Mouse (Mus musculus) kidney, postnatal 0 days (tissue): ENCODE data around the gene Cdk14. TPM values are rescaled to one million over a fixed set of nuclear protein-coding genes. Genes with fewer than 3 reads are reported as not detected.

Experiments
- ATAC-seq: fragments of 200-750 bp; cut with Nextera tagmentation; replicated peaks from 2 replicates; pipeline ENCODE4 v1.8.0; 2017; ENCODE audit warnings: low read depth, moderate number of reproducible peaks, moderate TSS enrichment, moderate library complexity; ENCODE audit not compliant: low FRiP score
- DNase-seq: peaks from one replicate; pipeline ENCODE4 v3.0.0-alpha.2; 2016; ENCODE audit warnings: low spot score
- H3K27ac ChIP-seq: fragments of 300-500 bp; sonication (generic); 2 replicates; pipeline ENCODE4 v1.5.1; 2014; ENCODE audit warnings: mild to moderate bottlenecking
- H3K27me3 ChIP-seq: fragments of 300-500 bp; sonication (generic); 2 replicates; pipeline ENCODE4 v1.6.1; 2014; ENCODE audit warnings: low read length, mixed read lengths; ENCODE audit not compliant: insufficient read depth
- H3K36me3 ChIP-seq: fragments of 300-500 bp; sonication (generic); 2 replicates; pipeline ENCODE4 v1.6.1; 2014; ENCODE audit warnings: low read length, mixed read lengths; ENCODE audit not compliant: insufficient read depth
- H3K4me1 ChIP-seq: fragments of 300-500 bp; sonication (generic); replicated peaks from 2 replicates; pipeline ENCODE4 v1.6.1; 2014; ENCODE audit warnings: antibody characterized with exemption, low read length, mixed read lengths; ENCODE audit not compliant: insufficient read depth
- H3K4me2 ChIP-seq: fragments of 300-500 bp; sonication (generic); 2 replicates; pipeline ENCODE4 v1.6.1; 2014; ENCODE audit warnings: mild to moderate bottlenecking, low read length, moderate library complexity, mixed read lengths
- H3K4me3 ChIP-seq: fragments of 300-500 bp; sonication (generic); replicated peaks from 2 replicates; pipeline ENCODE4 v1.5.1; 2014; ENCODE audit warnings: low read depth, low read length
- H3K9ac ChIP-seq: fragments of 300-500 bp; sonication (generic); 2 replicates; pipeline ENCODE4 v1.6.1; 2014; ENCODE audit warnings: low read depth, low read length
- H3K9me3 ChIP-seq: fragments of 300-500 bp; sonication (generic); replicated peaks from 2 replicates; pipeline ENCODE4 v1.6.1; 2016; ENCODE audit warnings: low read length, inconsistent platforms, mixed read lengths
- CTCF ChIP-seq: IDR thresholded peaks from 2 replicates; pipeline ENCODE4 v1.5.1; 2016; ENCODE audit warnings: antibody characterized with exemption, low read depth, mild to moderate bottlenecking, moderate library complexity
- WGBS: fragments of 180-500 bp; shearing (Covaris S2); extraction: QIAGEN DNeasy Blood & Tissue Kit; methylation state at CpG from one replicate; pipeline ENCODE4 v1.1.7; 2014; 5-methylcytosine and 5-hydroxymethylcytosine counted together
- polyA plus RNA-seq: library from polyadenylated mRNA; unstranded; fragments of >200 nt; fragmentation: Nextera tagmentation; extraction: Ambion mirVana; gene quantifications from 2 replicates; pipeline ENCODE4 v1.2.1, GENCODE M21; 2015

The Cdk14 gene
- polyA plus RNA-seq, 1 experiment from 2014 or later = 8.8 TPM

GRCm38 (mm10) chr5:5305286-5305685, 114.8 kb downstream of the Cdk14 start:
- Histone ChIP-seq H3K4me3 (no peak overlapping the region), H3K4me1 (no peaks in the 10 kb centered on the region), H3K4me2 (no peak overlapping the region), H3K27me3 (no peaks in the 10 kb centered on the region), H3K36me3 (no peaks in the 10 kb centered on the region), H3K9ac (no peak overlapping the region), H3K9me3 (no peaks in the 10 kb centered on the region), H3K27ac (no peak overlapping the region)
- WGBS = 93% methylated on average over 2 of the region's 2 CpGs
- no peak for TF ChIP-seq CTCF
- ATAC-seq = no peak
- DNase-seq = no peak

- Histone ChIP-seq H3K4me2 (no peak overlapping the region), H3K27me3 (no peaks in the 10 kb centered on the region), H3K4me1 (no peaks in the 10 kb centered on the region), H3K4me3 (no peak overlapping the region), H3K9ac (no peak overlapping the region), H3K9me3 (no peaks in the 10 kb centered on the region), H3K36me3 (no peaks in the 10 kb centered on the region), H3K27ac (no peak overlapping the region)
- DNase-seq (no peak), ATAC-seq (no peak)
- 90% methylated on average over 8 of the region's 8 CpGs for WGBS
- no peak for TF ChIP-seq CTCF
Measured at GRCm38 (mm10) chr5:5303102-5303670, 116.9 kb downstream of the Cdk14 start.

DNA sequence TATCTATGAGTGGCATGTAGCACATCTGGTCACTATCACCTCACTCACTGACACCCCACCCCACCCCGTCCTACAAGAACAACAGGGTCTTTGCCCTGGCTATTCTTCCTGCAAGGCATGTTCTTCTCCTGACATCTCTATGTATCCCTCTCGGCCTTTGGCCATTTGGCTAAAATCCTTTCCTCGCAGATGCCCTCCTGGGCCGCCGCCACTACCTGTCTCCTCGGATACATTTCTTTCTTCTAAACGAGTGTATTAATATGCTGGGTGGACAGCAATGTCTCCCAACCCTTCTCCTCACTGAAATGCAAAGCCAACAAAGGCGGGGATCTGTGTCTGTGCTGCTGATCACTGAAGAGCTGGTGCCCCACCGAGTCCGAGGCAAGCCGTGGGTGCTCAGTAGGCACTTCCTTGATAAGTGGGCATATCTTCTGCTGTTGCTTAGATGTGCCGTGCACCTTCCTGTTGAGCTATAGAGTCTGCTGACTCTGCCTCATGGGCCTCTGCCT, 118.5 kb downstream of the Cdk14 start:
- no peaks in the 10 kb centered on the region for H3K9me3 ChIP-seq
- ATAC-seq = no peak
- no peak for TF ChIP-seq CTCF
- no peaks in the 10 kb centered on the region for H3K27me3 ChIP-seq
- no peaks in the 10 kb centered on the region for H3K4me1 ChIP-seq
- no peak overlapping the region for H3K27ac ChIP-seq
- H3K4me3 ChIP-seq = no peak overlapping the region
- no peak overlapping the region for H3K9ac ChIP-seq
- 90% methylated on average over 12 of the region's 12 CpGs for WGBS
- no peaks in the 10 kb centered on the region for H3K36me3 ChIP-seq
- no peak for DNase-seq
- no peak overlapping the region for H3K4me2 ChIP-seq

DNA sequence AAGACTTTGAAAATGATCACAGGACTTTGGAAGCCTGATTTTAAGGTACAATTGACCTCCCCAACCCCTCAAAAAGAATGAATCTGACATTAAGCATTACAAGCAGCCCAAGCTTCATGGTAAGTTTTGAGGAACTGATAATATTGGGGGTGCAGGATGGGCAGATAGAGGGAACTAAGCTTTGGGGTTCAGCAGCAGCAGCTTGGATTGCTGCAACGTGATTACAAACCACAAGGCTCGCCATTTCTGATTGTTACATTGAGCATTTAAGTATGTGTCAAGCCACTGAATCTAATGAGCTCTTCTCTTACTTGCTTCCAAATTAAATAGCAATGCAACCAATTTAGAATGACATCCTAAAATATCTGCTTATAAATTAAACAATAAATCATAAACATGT, 119.1 kb downstream of the Cdk14 start:
- H3K27ac ChIP-seq = no peak overlapping the region
- no peaks in the 10 kb centered on the region for H3K27me3 ChIP-seq
- H3K4me3 ChIP-seq = no peak overlapping the region
- ATAC-seq (no peak), DNase-seq (no peak)
- no peaks in the 10 kb centered on the region for H3K36me3 ChIP-seq
- H3K9ac ChIP-seq = no peak overlapping the region
- H3K4me2 ChIP-seq = no peak overlapping the region
- H3K9me3 ChIP-seq = no peaks in the 10 kb centered on the region
- TF ChIP-seq CTCF = no peak
- H3K4me1 ChIP-seq = no peaks in the 10 kb centered on the region
- 86% methylated on average over 2 of the region's 2 CpGs for WGBS

DNA sequence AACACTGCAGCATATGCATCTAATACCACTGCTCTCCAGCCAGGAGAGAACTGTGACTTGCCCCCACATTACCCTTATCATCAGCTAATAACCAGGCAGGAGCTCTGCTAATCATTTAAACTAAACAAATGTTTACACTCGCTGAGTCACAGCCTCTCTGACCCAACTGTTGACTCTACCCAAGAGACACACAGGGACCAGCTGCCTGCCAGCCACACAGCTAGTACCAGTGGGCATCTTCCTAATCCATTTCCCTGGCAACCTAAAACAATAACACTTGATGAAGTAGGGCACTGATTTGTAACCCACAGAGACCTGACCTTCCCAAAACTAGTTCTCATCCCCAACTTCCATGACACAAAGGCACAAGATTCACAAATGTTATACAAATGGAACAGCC, 119.8 kb downstream of the Cdk14 start:
- Histone ChIP-seq H3K27ac (no peak overlapping the region), H3K4me2 (no peak overlapping the region), H3K4me3 (no peak overlapping the region), H3K9ac (no peak overlapping the region), H3K4me1 (no peaks in the 10 kb centered on the region), H3K9me3 (no peaks in the 10 kb centered on the region), H3K36me3 (no peaks in the 10 kb centered on the region), H3K27me3 (no peaks in the 10 kb centered on the region)
- DNase-seq (no peak), ATAC-seq (no peak)
- 73% methylated on average over 1 of the region's 1 CpGs for WGBS
- no peak for TF ChIP-seq CTCF

DNA sequence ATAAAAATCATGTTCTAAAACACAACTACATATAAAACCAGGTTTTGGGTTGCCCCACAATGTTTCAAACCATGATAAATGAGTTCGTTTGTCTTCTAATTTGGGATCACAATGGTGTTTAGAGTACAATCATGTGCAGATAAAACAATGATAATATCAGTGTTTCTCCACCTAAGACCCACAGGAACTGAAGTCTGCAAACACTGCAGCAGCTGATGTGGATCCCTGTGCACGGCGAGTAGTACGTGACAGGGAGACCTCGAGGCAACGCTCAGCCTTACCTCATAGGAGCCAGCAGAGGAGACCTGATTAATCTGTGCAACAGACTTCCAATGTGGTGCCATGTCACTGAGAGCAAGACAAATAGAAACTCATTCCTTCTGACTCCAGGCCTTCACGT, 122.9 kb downstream of the Cdk14 start:
- Histone ChIP-seq H3K4me2 (no peak overlapping the region), H3K36me3 (no peaks in the 10 kb centered on the region), H3K4me3 (no peak overlapping the region), H3K4me1 (no peaks in the 10 kb centered on the region), H3K27me3 (no peaks in the 10 kb centered on the region), H3K27ac (no peak overlapping the region), H3K9me3 (no peaks in the 10 kb centered on the region), H3K9ac (no peak overlapping the region)
- no peak for ATAC-seq
- 88% methylated on average over 7 of the region's 7 CpGs for WGBS
- no peak for DNase-seq
- TF ChIP-seq CTCF = no peak

- H3K9me3 ChIP-seq = no peaks in the 10 kb centered on the region
- H3K27me3 ChIP-seq = no peaks in the 10 kb centered on the region
- TF ChIP-seq CTCF = peak; percentile 37; the same call in 1 of the 2 replicates
- no peak overlapping the region for H3K4me2 ChIP-seq
- H3K27ac ChIP-seq = no peak overlapping the region
- DNase-seq (no peak), ATAC-seq (no peak)
- H3K9ac ChIP-seq = no peak overlapping the region
- H3K4me3 ChIP-seq = no peak overlapping the region
- H3K36me3 ChIP-seq = no peaks in the 10 kb centered on the region
- no peaks in the 10 kb centered on the region for H3K4me1 ChIP-seq
Measured at GRCm38 (mm10) chr5:5296773-5297172, 123.3 kb downstream of the Cdk14 start.
